Mouse (Mus musculus): ENCODE results near the gene Syt5.
A peak's percentile ranks its signal among the peaks of the same experiment; 100 is the strongest.

The Syt5 gene

GRCm38 (mm10) chr7:4522292-4522691, 25.0 kb downstream of the Syt5 start:
- DNase-seq (ENCODE audit: low spot score), result peak; percentile 54

- DNase-seq (ENCODE audit: low spot score), result no peak
Measured at GRCm38 (mm10) chr7:4521231-4522003, 25.9 kb downstream of the Syt5 start.

GRCm38 (mm10) chr7:4518487-4518886, 28.9 kb downstream of the Syt5 start:
- no peak for DNase-seq (ENCODE audit: low spot score)

GRCm38 (mm10) chr7:4516332-4517050, 30.9 kb downstream of the Syt5 start, which contains the start of gene Tnnt1:
Gene Tnnt1, minus strand, starts transcription at chr7:4516382.
- DNase-seq (ENCODE audit: low spot score), result peak; percentile 57

GRCm38 (mm10) chr7:4515853-4516252, 31.5 kb downstream of the Syt5 start:
- DNase-seq (ENCODE audit: low spot score), result no peak

- peak; percentile 46 for DNase-seq (ENCODE audit: low spot score)
Measured at GRCm38 (mm10) chr7:4513829-4514712, 33.3 kb downstream of the Syt5 start.

GRCm38 (mm10) chr7:4513236-4513635, 34.1 kb downstream of the Syt5 start:
- no peak for DNase-seq (ENCODE audit: low spot score)

GRCm38 (mm10) chr7:4511489-4512224, 35.7 kb downstream of the Syt5 start:
- no peak for DNase-seq (ENCODE audit: low spot score)

- DNase-seq (ENCODE audit: low spot score), result no peak
Measured at GRCm38 (mm10) chr7:4509863-4510608, 37.3 kb downstream of the Syt5 start.

- DNase-seq (ENCODE audit: low spot score), result no peak
Measured at GRCm38 (mm10) chr7:4508739-4509116, 38.6 kb downstream of the Syt5 start.

- no peak for DNase-seq (ENCODE audit: low spot score)
Measured at GRCm38 (mm10) chr7:4508062-4508738, 39.1 kb downstream of the Syt5 start.

GRCm38 (mm10) chr7:4507220-4507619, 40.1 kb downstream of the Syt5 start:
- DNase-seq (ENCODE audit: low spot score), result no peak

- DNase-seq (ENCODE audit: low spot score), result no peak
Measured at GRCm38 (mm10) chr7:4504646-4505435, 42.5 kb downstream of the Syt5 start.

- DNase-seq (ENCODE audit: low spot score), result no peak
Measured at GRCm38 (mm10) chr7:4503858-4504257, 43.5 kb downstream of the Syt5 start.

GRCm38 (mm10) chr7:4503100-4503499, 44.2 kb downstream of the Syt5 start:
- no peak for DNase-seq (ENCODE audit: low spot score)

GRCm38 (mm10) chr7:4502421-4503090, 44.8 kb downstream of the Syt5 start:
- peak; percentile 40 for DNase-seq (ENCODE audit: low spot score)

GRCm38 (mm10) chr7:4501558-4502397, 45.6 kb downstream of the Syt5 start, which contains the start of gene Ppp1r12c:
Gene Ppp1r12c, minus strand, starts transcription at chr7:4501680.
- peak; percentile 89 for DNase-seq (ENCODE audit: low spot score)

All from ovary, adult 18-20 months (tissue).